Mouse (Mus musculus) erythroblast, embryonic 14.5 days (primary cell): Measurements from ENCODE around the gene Cdca3.

Experiments
- GATA1 ChIP-seq: IDR thresholded peaks from 2 replicates; pipeline ENCODE4 v1.6.1; 2012; ENCODE audit warnings: low read length, inconsistent platforms, mixed read lengths
- TAL1 ChIP-seq: IDR thresholded peaks from 3 replicates; pipeline ENCODE4 v1.6.1; 2012; ENCODE audit warnings: low read length, inconsistent platforms, mixed read lengths

GRCm38 (mm10) chr6:124807366-124807765 is 22.0 kb upstream of the Cdca3 start:
- no peak for TF ChIP-seq TAL1
- no peak for TF ChIP-seq GATA1
